Mouse (Mus musculus): ENCODE results near the gene Nfkbib. TPM values are rescaled to one million over a fixed set of nuclear protein-coding genes. Genes with fewer than 3 reads are reported as not detected.

Nfkbib gene
- polyA plus RNA-seq, 1 experiment from 2014 or later: 49.1 TPM

DNA sequence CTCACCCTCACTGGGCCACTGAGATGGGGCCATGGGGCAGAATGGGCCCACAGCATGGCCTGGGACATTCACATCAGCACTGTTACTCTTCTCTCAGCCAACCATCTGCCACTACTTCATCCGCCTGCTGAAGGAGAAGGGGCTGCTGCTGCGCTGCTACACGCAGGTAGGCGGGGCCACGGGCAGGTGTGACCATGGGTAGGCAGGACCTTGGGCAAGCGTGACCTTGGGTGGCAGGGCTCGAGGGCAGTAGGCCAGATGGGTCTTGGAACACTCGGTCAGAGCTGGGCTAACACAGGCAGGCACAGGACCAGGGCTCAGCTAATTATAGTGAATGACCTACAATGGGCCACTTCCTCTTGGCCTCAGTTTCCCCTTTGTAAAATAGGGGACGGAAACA is 11.5 kb upstream of the Nfkbib start:
- Histone ChIP-seq H3K9ac (ENCODE audit: low read depth, low read length) (no peak overlapping the region), H3K27me3 (replicated peaks; ENCODE audit: control insufficient read depth, insufficient read depth, low read length) (no peaks in the 10 kb centered on the region), H3K27ac (ENCODE audit: low read length) (no peak overlapping the region), H3K36me3 (ENCODE audit: control insufficient read depth, insufficient read depth, low read length) (peaks cover 5% of the 10 kb centered on the region; the same call in 1 of the 2 replicates), H3K4me3 (ENCODE audit: low read length) (no peak overlapping the region), H3K4me2 (ENCODE audit: low read depth, low read length) (no peak overlapping the region), H3K4me1 (ENCODE audit: control insufficient read depth, insufficient read depth, low read length) (peaks cover 5% of the 10 kb centered on the region; the same call in 1 of the 2 replicates), H3K9me3 (ENCODE audit: control insufficient read depth, low read length) (no peaks in the 10 kb centered on the region)
- ATAC-seq: no peak
- WGBS: 79% methylated on average over 9 of the region's 9 CpGs

DNA sequence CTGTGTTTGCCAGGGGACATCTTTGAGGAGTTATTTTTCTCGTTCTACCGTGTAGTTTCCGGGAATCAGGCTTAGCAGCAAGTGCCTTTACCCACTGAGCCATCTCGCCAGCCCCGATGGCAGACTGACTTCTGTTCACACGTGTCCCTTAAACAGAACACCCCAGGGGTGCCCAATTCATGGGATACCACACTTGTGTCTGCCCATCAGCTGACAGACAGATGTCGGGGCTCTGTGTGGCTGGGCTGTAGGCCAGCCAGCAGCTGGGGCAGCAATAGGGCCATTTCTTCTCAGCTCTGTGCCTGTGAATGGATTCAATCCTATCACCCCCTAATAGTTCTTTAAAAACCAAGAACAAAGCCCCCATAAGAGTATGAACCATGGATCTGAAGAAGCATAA is 7.8 kb upstream of the Nfkbib start:
- Histone ChIP-seq H3K27ac (ENCODE audit: low read length) (no peak overlapping the region), H3K36me3 (ENCODE audit: control insufficient read depth, insufficient read depth, low read length) (no peaks in the 10 kb centered on the region), H3K9ac (ENCODE audit: low read depth, low read length) (no peak overlapping the region), H3K4me2 (ENCODE audit: low read depth, low read length) (no peak overlapping the region), H3K27me3 (replicated peaks; ENCODE audit: control insufficient read depth, insufficient read depth, low read length) (no peaks in the 10 kb centered on the region), H3K9me3 (ENCODE audit: control insufficient read depth, low read length) (no peaks in the 10 kb centered on the region), H3K4me1 (ENCODE audit: control insufficient read depth, insufficient read depth, low read length) (peaks cover under 1% of the 10 kb centered on the region; the same call in 1 of the 2 replicates), H3K4me3 (ENCODE audit: low read length) (no peak overlapping the region)
- no peak for ATAC-seq
- WGBS: 91% methylated on average over 7 of the region's 7 CpGs

DNA sequence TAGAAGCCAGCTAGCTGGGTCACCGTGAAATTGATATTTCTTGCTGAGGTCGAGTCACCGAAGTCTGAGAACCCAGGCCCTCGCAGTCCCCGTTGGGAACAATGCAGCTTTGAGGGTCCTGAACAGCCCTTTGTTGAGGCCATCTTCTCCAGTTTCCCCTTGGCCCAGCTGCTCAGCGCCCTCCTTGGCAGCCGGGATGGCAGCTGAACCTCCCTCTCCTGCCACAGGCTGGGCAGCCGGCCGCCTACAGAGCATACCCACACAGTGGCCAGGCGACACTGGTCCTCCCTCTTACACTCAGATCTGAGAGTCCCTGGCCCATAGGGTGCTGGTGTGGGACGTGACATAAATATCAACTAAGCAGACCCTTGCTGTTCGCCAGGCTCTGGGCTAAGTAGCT is 6.9 kb upstream of the Nfkbib start:
- 76% methylated on average over 12 of the region's 12 CpGs for WGBS
- H3K4me1 ChIP-seq (ENCODE audit: control insufficient read depth, insufficient read depth, low read length): no peaks in the 10 kb centered on the region
- no peaks in the 10 kb centered on the region for H3K27me3 ChIP-seq (replicated peaks; ENCODE audit: control insufficient read depth, insufficient read depth, low read length)
- no peak overlapping the region for H3K9ac ChIP-seq (ENCODE audit: low read depth, low read length)
- no peak for ATAC-seq
- H3K9me3 ChIP-seq (ENCODE audit: control insufficient read depth, low read length): no peaks in the 10 kb centered on the region
- H3K4me2 ChIP-seq (ENCODE audit: low read depth, low read length): no peak overlapping the region
- H3K27ac ChIP-seq (ENCODE audit: low read length): no peak overlapping the region
- no peaks in the 10 kb centered on the region for H3K36me3 ChIP-seq (ENCODE audit: control insufficient read depth, insufficient read depth, low read length)
- H3K4me3 ChIP-seq (ENCODE audit: low read length): no peak overlapping the region

DNA sequence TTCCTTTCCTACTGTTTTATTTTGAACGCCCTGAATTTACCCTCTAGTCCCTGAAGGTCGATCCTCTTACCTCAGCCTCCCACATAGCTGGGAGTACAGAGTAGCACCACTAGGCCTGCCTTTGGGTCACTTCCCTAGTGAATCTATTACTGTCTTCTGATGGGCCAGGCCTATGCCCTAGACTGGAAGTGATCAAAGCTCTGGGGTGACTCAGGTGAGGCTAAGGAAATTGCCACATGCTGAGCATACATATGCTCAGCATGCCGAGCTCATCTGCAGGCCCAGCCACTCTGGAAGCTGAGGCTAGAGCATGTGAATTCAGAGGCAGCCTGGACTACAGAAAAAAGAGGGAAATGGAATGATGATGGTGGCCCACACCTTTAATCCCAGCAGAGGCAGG is 5.9 kb upstream of the Nfkbib start:
- Histone ChIP-seq H3K36me3 (ENCODE audit: control insufficient read depth, insufficient read depth, low read length) (no peaks in the 10 kb centered on the region), H3K4me1 (ENCODE audit: control insufficient read depth, insufficient read depth, low read length) (no peaks in the 10 kb centered on the region), H3K4me3 (ENCODE audit: low read length) (no peak overlapping the region), H3K27ac (ENCODE audit: low read length) (no peak overlapping the region), H3K27me3 (replicated peaks; ENCODE audit: control insufficient read depth, insufficient read depth, low read length) (no peaks in the 10 kb centered on the region), H3K9me3 (ENCODE audit: control insufficient read depth, low read length) (no peaks in the 10 kb centered on the region), H3K4me2 (ENCODE audit: low read depth, low read length) (no peak overlapping the region), H3K9ac (ENCODE audit: low read depth, low read length) (no peak overlapping the region)
- WGBS: 79% methylated on average over 3 of the region's 3 CpGs
- no peak for ATAC-seq

DNA sequence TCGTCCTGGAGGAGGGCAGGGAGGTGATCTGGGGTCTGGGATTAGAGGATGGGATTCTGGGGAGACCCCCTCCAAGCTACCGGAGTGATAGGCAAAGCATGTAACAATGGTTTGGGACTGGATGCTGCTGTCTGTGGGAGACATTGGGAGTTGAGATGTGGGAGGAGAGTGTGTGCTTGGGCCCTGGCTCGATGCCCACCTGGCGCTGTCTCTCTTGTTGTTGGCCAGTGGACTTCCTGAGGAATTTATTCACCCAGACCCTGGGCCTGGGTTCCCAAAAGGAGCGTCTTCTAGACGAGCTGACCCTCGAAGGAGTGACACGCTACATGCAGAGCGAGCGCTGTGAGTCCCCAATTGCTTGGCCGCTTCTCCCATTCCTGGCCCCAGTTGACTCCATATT is 4.6 kb upstream of the Nfkbib start:
- no peaks in the 10 kb centered on the region for H3K27me3 ChIP-seq (replicated peaks; ENCODE audit: control insufficient read depth, insufficient read depth, low read length)
- no peak overlapping the region for H3K27ac ChIP-seq (ENCODE audit: low read length)
- no peak for ATAC-seq
- H3K9me3 ChIP-seq (ENCODE audit: control insufficient read depth, low read length): no peaks in the 10 kb centered on the region
- no peak overlapping the region for H3K4me3 ChIP-seq (ENCODE audit: low read length)
- no peaks in the 10 kb centered on the region for H3K36me3 ChIP-seq (ENCODE audit: control insufficient read depth, insufficient read depth, low read length)
- H3K4me2 ChIP-seq (ENCODE audit: low read depth, low read length): no peak overlapping the region
- 94% methylated on average over 11 of the region's 11 CpGs for WGBS
- H3K4me1 ChIP-seq (ENCODE audit: control insufficient read depth, insufficient read depth, low read length): peaks cover 7% of the 10 kb centered on the region
- no peak overlapping the region for H3K9ac ChIP-seq (ENCODE audit: low read depth, low read length)

DNA sequence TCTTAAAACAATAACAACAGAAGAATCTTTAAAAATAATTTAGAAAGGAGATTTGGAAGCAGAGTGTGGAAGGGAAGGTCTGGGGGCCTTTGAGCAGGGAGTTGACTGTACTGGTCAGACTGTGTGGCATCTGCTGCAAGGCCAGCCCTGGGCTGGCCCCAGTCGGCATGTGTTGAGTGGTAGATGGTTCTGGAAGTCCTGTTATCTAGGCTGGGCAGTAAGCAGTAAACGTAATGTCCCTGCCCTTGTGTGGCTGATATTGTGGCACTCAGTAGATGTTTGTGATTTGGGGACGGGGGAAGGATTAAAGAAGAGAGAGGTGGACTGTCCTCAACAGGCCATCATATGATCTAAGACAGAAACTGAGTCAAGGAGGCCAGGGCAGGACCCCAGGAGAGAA is 3.0 kb upstream of the Nfkbib start:
- Histone ChIP-seq H3K27me3 (replicated peaks; ENCODE audit: control insufficient read depth, insufficient read depth, low read length) (no peaks in the 10 kb centered on the region), H3K9ac (ENCODE audit: low read depth, low read length) (no peak overlapping the region), H3K4me1 (ENCODE audit: control insufficient read depth, insufficient read depth, low read length) (peaks cover 12% of the 10 kb centered on the region), H3K4me3 (ENCODE audit: low read length) (no peak overlapping the region), H3K9me3 (ENCODE audit: control insufficient read depth, low read length) (no peaks in the 10 kb centered on the region), H3K27ac (ENCODE audit: low read length) (no peak overlapping the region), H3K4me2 (ENCODE audit: low read depth, low read length) (no peak overlapping the region), H3K36me3 (ENCODE audit: control insufficient read depth, insufficient read depth, low read length) (no peaks in the 10 kb centered on the region)
- WGBS: 89% methylated on average over 3 of the region's 3 CpGs
- no peak for ATAC-seq

DNA sequence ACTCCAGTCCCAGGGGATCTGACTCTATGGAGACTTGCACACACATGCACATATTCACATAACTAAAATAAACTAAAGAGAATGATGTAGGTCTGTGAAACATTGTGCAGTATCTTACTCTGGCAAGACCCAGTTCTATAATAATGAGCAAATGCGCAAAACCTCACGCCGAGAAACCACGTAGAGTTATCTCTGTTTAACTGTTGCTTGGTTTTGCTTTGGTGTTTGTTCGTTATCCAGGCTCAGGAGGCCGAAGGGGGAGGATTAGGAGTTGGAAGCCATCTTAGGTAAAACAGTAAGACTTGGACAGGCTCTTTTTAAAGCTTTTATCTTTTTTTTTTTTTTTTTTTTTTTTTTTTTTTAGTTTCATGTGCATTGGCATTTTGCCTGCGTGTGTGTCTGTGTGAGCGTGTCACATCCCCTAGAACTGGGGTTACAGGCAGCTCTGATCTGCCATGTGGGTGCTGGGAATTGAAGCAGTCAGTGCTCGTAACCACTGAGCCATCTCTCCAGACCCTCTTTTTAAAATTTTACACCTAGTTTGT is 2.2 kb upstream of the Nfkbib start:
- no peak overlapping the region for H3K27ac ChIP-seq (ENCODE audit: low read length)
- no peaks in the 10 kb centered on the region for H3K27me3 ChIP-seq (replicated peaks; ENCODE audit: control insufficient read depth, insufficient read depth, low read length)
- H3K9ac ChIP-seq (ENCODE audit: low read depth, low read length): no peak overlapping the region
- H3K9me3 ChIP-seq (ENCODE audit: control insufficient read depth, low read length): no peaks in the 10 kb centered on the region
- WGBS: 93% methylated on average over 9 of the region's 9 CpGs
- no peak overlapping the region for H3K4me3 ChIP-seq (ENCODE audit: low read length)
- peaks cover 17% of the 10 kb centered on the region for H3K4me1 ChIP-seq (ENCODE audit: control insufficient read depth, insufficient read depth, low read length)
- no peaks in the 10 kb centered on the region for H3K36me3 ChIP-seq (ENCODE audit: control insufficient read depth, insufficient read depth, low read length)
- ATAC-seq: no peak
- no peak overlapping the region for H3K4me2 ChIP-seq (ENCODE audit: low read depth, low read length)

DNA sequence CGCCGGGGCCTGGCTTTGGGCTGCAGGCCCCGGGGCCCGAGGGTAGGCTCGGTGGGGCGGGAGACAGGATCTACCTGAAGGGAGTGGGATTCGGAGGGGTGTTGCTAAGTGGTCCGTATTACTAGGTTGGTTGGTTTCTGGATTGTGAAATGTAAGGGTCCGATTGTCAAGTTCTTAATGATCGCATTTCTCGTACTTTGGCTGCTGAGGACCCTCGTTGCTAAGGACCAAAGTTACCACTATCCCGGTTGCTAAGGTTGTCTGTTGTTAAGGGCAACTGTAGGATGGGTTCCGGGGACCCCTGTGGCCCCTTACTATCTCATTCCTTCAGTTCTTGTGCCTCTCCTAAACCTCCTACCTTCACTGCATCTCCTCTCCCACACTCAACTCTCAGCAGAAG is 402 bp downstream of the Nfkbib start:
- Histone ChIP-seq H3K27me3 (replicated peaks; ENCODE audit: control insufficient read depth, insufficient read depth, low read length) (no peaks in the 10 kb centered on the region), H3K4me2 (ENCODE audit: low read depth, low read length) (peak overlapping the region; percentile 67), H3K27ac (ENCODE audit: low read length) (no peak overlapping the region), H3K9ac (ENCODE audit: low read depth, low read length) (peak overlapping the region; percentile 80), H3K36me3 (ENCODE audit: control insufficient read depth, insufficient read depth, low read length) (no peaks in the 10 kb centered on the region), H3K4me1 (ENCODE audit: control insufficient read depth, insufficient read depth, low read length) (peaks cover 17% of the 10 kb centered on the region), H3K4me3 (ENCODE audit: low read length) (peak overlapping the region; percentile 93), H3K9me3 (ENCODE audit: control insufficient read depth, low read length) (no peaks in the 10 kb centered on the region)
- 4% methylated on average over 14 of the region's 14 CpGs for WGBS
- ATAC-seq: 0 out of 2 replicates have a peak, but pooled peaks have one; percentile 2

DNA sequence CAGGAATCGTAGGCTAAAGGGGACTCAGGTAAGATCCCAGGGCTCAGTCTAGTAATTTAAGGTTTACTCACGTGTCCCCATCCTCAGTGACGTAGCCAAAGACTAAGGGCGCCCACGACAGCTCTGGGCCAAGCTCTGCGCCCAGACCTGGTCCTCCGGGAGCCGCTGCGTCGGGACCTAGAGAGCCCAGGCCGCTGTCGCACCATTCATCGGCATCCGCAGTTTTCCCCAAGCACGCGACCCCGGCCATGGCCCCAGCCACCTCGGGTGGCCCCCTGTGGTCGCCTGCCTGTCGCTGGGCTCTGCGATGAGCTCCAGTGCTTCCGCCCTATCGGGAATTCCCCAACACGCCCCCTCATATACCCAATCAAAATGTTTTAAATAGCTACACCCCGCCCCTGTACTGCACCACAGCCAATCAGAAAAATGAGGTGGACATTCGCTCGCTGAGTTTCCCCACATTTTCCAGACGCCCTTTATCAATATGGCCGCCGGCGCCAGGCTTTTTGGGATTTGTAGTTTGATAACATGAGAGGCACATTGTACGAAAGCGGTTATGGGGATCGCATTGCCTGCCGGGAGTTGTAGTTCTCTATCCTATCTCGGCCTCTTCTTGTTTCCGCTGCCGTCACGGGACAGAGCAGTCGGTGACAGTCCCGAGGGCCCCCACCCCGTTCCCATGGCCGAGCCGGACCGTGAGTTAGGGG is 986 bp downstream of the Nfkbib start, which contains the start of gene Sirt2:
Sirt2 (plus strand) TSS at position 563 of the 707 bp plus-strand sequence.
- Histone ChIP-seq H3K27me3 (replicated peaks; ENCODE audit: control insufficient read depth, insufficient read depth, low read length) (no peaks in the 10 kb centered on the region), H3K27ac (ENCODE audit: low read length) (no peak within 1 kb of the TSS)
- under 1% methylated on average over 45 of the region's 45 CpGs for WGBS

More for the DNA sequence above, 986 bp downstream of the Nfkbib start, which contains the start of gene Sirt2:
- H3K4me3 ChIP-seq (ENCODE audit: low read length): peak within 1 kb of the TSS; percentile 93
- H3K9me3 ChIP-seq (ENCODE audit: control insufficient read depth, low read length): no peaks in the 10 kb centered on the region
- peak; percentile 99 for ATAC-seq
- H3K36me3 ChIP-seq (ENCODE audit: control insufficient read depth, insufficient read depth, low read length): peaks cover 2% of the 10 kb centered on the region; the same call in 1 of the 2 replicates
- peaks cover 17% of the 10 kb centered on the region for H3K4me1 ChIP-seq (ENCODE audit: control insufficient read depth, insufficient read depth, low read length)
- peak within 1 kb of the TSS; percentile 67 for H3K4me2 ChIP-seq (ENCODE audit: low read depth, low read length)
- H3K9ac ChIP-seq (ENCODE audit: low read depth, low read length): peak within 1 kb of the TSS; percentile 80

Data from intestine, embryonic 16.5 days (tissue).